Mouse (Mus musculus) erythroblast, adult 5-6 weeks (primary cell): Measurements from ENCODE around the gene Sort1. TPM values are rescaled to one million over a fixed set of nuclear protein-coding genes. Genes with fewer than 3 reads are reported as not detected.
A peak's percentile ranks its signal among the peaks of the same experiment; 100 is the strongest.

ENCODE experiments used
- ATAC-seq: replicated peaks from 2 replicates; pipeline ENCODE4 v1.8.0; 2016; ENCODE audit warnings: moderate number of reproducible peaks, mild to moderate bottlenecking, moderate TSS enrichment, inconsistent platforms; ENCODE audit not compliant: poor library complexity, low FRiP score, severe bottlenecking
- total RNA-seq, 2 experiments: library from RNA; stranded (forward) in 1 of 2; stranded (reverse) in 1 of 2; fragments of 150-400 nt in 1 of 2; fragments of 200-764, 138-1000 nt in 1 of 2; gene quantifications; 2 replicates each; pipeline versions ENCODE4 v1.2.3 to v1.2.4; 2015 to 2017; ENCODE audit warnings: low replicate concordance in 2 of 2

Gene Sort1
- total RNA-seq, 2 experiments from 2014 or later: 16.7 to 18.3 TPM

- no peak for ATAC-seq
Observed at GRCm38 (mm10) chr3:108291036-108291799, 7.3 kb downstream of the Sort1 start.

- ATAC-seq: no peak
Observed at GRCm38 (mm10) chr3:108294398-108294797, 10.5 kb downstream of the Sort1 start.

GRCm38 (mm10) chr3:108295379-108296219 lies 11.7 kb downstream of the Sort1 start:
- ATAC-seq: 0 out of 2 replicates have a peak, but pooled peaks have one; percentile 3

- ATAC-seq: peak; percentile 89
Observed at GRCm38 (mm10) chr3:108296220-108297049, 12.6 kb downstream of the Sort1 start.

GRCm38 (mm10) chr3:108297050-108297419 lies 13.2 kb downstream of the Sort1 start:
- ATAC-seq: no peak

- ATAC-seq: no peak
Observed at GRCm38 (mm10) chr3:108297603-108298553, 14.0 kb downstream of the Sort1 start.

- no peak for ATAC-seq
Observed at GRCm38 (mm10) chr3:108300455-108301030, 16.7 kb downstream of the Sort1 start.

- no peak for ATAC-seq
Observed at GRCm38 (mm10) chr3:108303683-108304082, 19.8 kb downstream of the Sort1 start.

GRCm38 (mm10) chr3:108304747-108305146 lies 20.9 kb downstream of the Sort1 start:
- no peak for ATAC-seq

GRCm38 (mm10) chr3:108306387-108306786 lies 22.5 kb downstream of the Sort1 start:
- no peak for ATAC-seq

GRCm38 (mm10) chr3:108307485-108307884 lies 23.6 kb downstream of the Sort1 start:
- ATAC-seq: no peak

GRCm38 (mm10) chr3:108310921-108311341 lies 27.0 kb downstream of the Sort1 start:
- ATAC-seq: no peak

GRCm38 (mm10) chr3:108311688-108312087 lies 27.8 kb downstream of the Sort1 start:
- ATAC-seq: no peak

GRCm38 (mm10) chr3:108312414-108312813 lies 28.5 kb downstream of the Sort1 start:
- no peak for ATAC-seq

GRCm38 (mm10) chr3:108313138-108313537 lies 29.3 kb downstream of the Sort1 start:
- no peak for ATAC-seq

- ATAC-seq: no peak
Observed at GRCm38 (mm10) chr3:108314038-108314675, 30.3 kb downstream of the Sort1 start.

GRCm38 (mm10) chr3:108318517-108318916 lies 34.6 kb downstream of the Sort1 start:
- ATAC-seq: no peak

- no peak for ATAC-seq
Observed at GRCm38 (mm10) chr3:108321671-108322070, 37.8 kb downstream of the Sort1 start.
